Mouse (Mus musculus) midbrain, embryonic 14.5 days (tissue): ENCODE measurements around the gene Gm4779. TPM values are rescaled to one million over a fixed set of nuclear protein-coding genes. Genes with fewer than 3 reads are reported as not detected.
A peak's percentile ranks its signal among the peaks of the same experiment; 100 is the strongest.
"Not testable (repeated sequence)": the region's sequence is repeated elsewhere in the genome, so short reads cannot be mapped to it uniquely, and the experiment has no call there.

Experiments used
- ATAC-seq: fragments of 200-750 bp; cut with Nextera tagmentation; 2 replicates; pipeline ENCODE4 v1.8.0; 2017; ENCODE audit warnings: moderate number of reproducible peaks, moderate library complexity; ENCODE audit not compliant: low FRiP score, low TSS enrichment
- DNase-seq: peaks from one replicate; pipeline ENCODE4 v3.0.0-alpha.2; 2015
- H3K27ac ChIP-seq: fragments of 300-500 bp; sonication (generic); replicated peaks from 2 replicates; pipeline ENCODE4 v1.5.1; 2014; ENCODE audit warnings: mild to moderate bottlenecking, low read depth, low read length, moderate library complexity
- H3K27me3 ChIP-seq: fragments of 300-500 bp; sonication (generic); 2 replicates; pipeline ENCODE4 v1.6.1; 2014; ENCODE audit warnings: low read length, control low read depth, mixed read lengths; ENCODE audit not compliant: control insufficient read depth, insufficient read depth
- H3K36me3 ChIP-seq: fragments of 300-500 bp; sonication (generic); 2 replicates; pipeline ENCODE4 v1.6.1; 2014; ENCODE audit warnings: low read length, control low read depth; ENCODE audit not compliant: control insufficient read depth, insufficient read depth
- H3K4me1 ChIP-seq: fragments of 300-500 bp; sonication (generic); 2 replicates; pipeline ENCODE4 v1.6.1; 2014; ENCODE audit warnings: mild to moderate bottlenecking, antibody characterized with exemption, low read length, control low read depth; ENCODE audit not compliant: control insufficient read depth, insufficient read depth
- H3K4me2 ChIP-seq: fragments of 300-500 bp; sonication (generic); 2 replicates; pipeline ENCODE4 v1.6.1; 2014; ENCODE audit warnings: mild to moderate bottlenecking, low read length, moderate library complexity
- H3K4me3 ChIP-seq: fragments of 300-500 bp; sonication (generic); replicated peaks from 2 replicates; pipeline ENCODE4 v1.5.1; 2014; ENCODE audit warnings: low read depth, low read length
- H3K9ac ChIP-seq: fragments of 300-500 bp; sonication (generic); replicated peaks from 2 replicates; pipeline ENCODE4 v1.6.1; 2014; ENCODE audit warnings: mild to moderate bottlenecking, low read length, moderate library complexity
- H3K9me3 ChIP-seq: fragments of 300-500 bp; sonication (generic); 2 replicates; pipeline ENCODE4 v1.6.1; 2016; ENCODE audit warnings: low read length, control low read depth, mixed read lengths; ENCODE audit not compliant: control insufficient read depth
- WGBS: fragments of 180-500 bp; shearing (Covaris S2); extraction: QIAGEN DNeasy Blood & Tissue Kit; methylation state at CpG from one replicate; pipeline ENCODE4 v1.1.7; 2014; 5-methylcytosine and 5-hydroxymethylcytosine counted together
- polyA plus RNA-seq: library from polyadenylated mRNA; unstranded; fragments of >200 nt; fragmentation: Nextera tagmentation; extraction: Ambion mirVana; gene quantifications from 2 replicates; pipeline ENCODE4 v1.2.1, GENCODE M21; 2014

Gm4779 gene
- not detected in 2 replicates for polyA plus RNA-seq

DNA sequence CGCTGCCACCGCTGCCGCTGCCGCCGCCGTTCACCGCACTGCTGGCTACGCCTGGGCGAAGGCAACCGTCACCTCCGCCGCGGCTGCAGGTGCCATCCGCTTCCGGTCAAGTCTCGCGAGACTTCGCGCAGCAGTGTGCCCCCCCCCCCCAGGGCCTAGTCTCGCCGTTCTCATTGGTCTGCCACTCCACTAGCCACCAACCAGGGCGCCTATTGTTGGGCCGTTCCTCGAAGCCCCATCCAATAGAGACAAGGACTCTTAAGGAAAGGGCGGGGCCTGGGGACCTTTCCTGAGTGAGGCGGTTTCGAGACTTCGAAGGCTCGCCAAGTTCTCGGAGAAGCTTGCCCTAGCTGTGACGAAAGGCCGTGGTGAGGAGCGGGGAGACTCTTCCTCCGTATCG is at the start of gene Gm4779, which contains the start of gene 8030474K03Rik:
Gene Gm4779, minus strand, starts transcription at position 82 of the 400 bp plus-strand sequence.
Gene 8030474K03Rik, plus strand, starts transcription at position 315 of the 400 bp plus-strand sequence.
- Histone ChIP-seq H3K4me1 (no peaks in the 10 kb centered on the region), H3K4me2 (no peak within 1 kb of the TSS), H3K36me3 (no peaks in the 10 kb centered on the region), H3K9me3 (no peaks in the 10 kb centered on the region), H3K4me3 (no peak within 1 kb of the TSS), H3K27me3 (no peaks in the 10 kb centered on the region), H3K27ac (no peak within 1 kb of the TSS), H3K9ac (no peak within 1 kb of the TSS)
- no peak for ATAC-seq
- 96% methylated on average over 34 of the region's 35 CpGs for WGBS
- DNase-seq: no peak

DNA sequence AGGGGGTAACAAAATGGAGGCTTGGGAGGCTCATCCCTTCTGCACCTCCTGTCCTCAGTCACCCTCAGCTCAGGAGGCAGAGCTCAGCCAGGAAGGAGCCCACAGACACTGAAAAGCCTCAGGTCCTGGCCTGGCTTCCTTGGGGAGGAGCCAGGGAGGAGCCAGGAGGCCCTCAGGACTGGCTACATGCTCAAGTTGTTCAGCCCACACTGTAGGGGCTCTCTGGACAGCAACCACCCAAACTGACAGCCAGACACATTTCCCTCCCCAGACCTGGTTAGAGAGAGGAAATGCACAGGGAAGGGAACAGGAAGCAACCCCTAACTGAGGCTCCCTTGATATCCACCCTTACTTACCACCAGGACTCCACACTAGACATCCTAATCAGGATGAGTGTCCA is 25.8 kb upstream of the Gm4779 start:
- H3K27me3 ChIP-seq, H3K36me3 ChIP-seq, ATAC-seq, H3K9me3 ChIP-seq, DNase-seq, H3K4me2 ChIP-seq, H3K4me1 ChIP-seq, H3K4me3 ChIP-seq, H3K27ac ChIP-seq, H3K9ac ChIP-seq: not testable (repeated sequence)

DNA sequence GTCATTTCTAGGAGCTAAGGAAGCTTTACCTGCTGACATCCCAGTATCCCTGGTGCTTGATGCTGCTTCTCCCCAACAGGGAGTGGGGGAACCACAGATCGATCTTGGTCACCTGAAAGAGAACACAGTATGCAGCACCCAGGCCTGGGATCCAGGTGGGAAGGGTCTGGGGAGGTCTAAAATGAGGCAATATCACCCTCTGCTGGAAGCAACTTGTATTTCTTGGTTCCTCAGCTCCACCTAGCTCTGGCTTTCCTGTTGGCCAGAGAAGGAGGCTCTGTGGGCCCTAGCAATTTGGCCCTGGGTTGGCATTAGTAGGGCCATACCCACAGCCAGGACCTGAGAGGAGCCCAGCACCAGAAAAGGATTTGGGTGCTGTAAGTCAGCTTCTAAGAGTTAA is 24.9 kb upstream of the Gm4779 start:
- no peak overlapping the region for H3K27ac ChIP-seq
- H3K27me3 ChIP-seq: no peaks in the 10 kb centered on the region
- WGBS: 80% methylated on average over 1 of the region's 1 CpGs
- H3K4me3 ChIP-seq: no peak overlapping the region
- no peaks in the 10 kb centered on the region for H3K9me3 ChIP-seq
- peak; percentile 46 for DNase-seq
- no peak for ATAC-seq
- H3K9ac ChIP-seq: no peak overlapping the region
- H3K36me3 ChIP-seq: no peaks in the 10 kb centered on the region
- no peaks in the 10 kb centered on the region for H3K4me1 ChIP-seq
- no peak overlapping the region for H3K4me2 ChIP-seq

DNA sequence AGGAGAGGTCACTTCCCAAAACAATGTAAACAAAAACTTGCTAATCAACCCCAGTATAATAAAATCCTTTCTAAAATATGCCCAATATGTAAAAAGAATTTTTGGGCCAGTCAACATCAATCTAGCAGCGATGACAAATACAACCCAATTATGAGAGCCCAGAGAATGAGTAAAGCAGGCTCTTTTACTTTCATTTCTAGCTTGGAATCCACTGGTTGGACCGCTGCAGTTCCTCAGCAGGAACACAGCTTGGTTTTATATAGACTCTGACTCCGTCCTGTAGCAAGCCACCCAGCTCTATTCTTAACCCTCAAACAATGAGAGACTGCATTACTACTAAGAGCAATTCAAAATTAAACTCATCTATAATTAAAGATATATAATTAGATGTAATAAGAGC is 17.5 kb upstream of the Gm4779 start:
- no peak overlapping the region for H3K4me2 ChIP-seq
- DNase-seq: no peak
- 0 out of 2 replicates have a peak, but pooled peaks cover 3% of the 10 kb centered on the region for H3K27me3 ChIP-seq
- H3K4me1 ChIP-seq: no peaks in the 10 kb centered on the region
- ATAC-seq: no peak
- H3K9me3 ChIP-seq: no peaks in the 10 kb centered on the region
- no peaks in the 10 kb centered on the region for H3K36me3 ChIP-seq
- H3K4me3 ChIP-seq: no peak overlapping the region
- no peak overlapping the region for H3K27ac ChIP-seq
- 65% methylated on average over 3 of the region's 3 CpGs for WGBS
- H3K9ac ChIP-seq: no peak overlapping the region

DNA sequence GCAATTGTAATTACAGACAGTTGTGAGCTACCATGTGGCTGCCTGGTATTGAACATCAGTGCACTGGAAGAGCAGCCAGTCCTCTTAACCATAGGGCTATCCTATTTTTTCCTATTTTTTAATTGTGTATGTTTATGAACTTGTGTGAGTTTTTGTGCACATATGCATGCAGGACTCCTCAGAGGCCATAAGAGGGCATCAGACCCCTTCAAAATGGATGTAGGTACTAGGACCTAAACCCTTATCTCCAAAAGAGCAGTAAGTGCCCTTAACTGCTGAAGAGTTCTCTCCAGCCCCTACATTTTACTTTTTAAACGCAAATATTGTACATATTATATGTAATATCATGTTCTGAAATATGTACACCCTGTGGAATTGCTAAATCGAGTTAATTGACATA is 11.3 kb upstream of the Gm4779 start:
- Histone ChIP-seq H3K27ac (no peak overlapping the region), H3K4me1 (no peaks in the 10 kb centered on the region), H3K9me3 (no peaks in the 10 kb centered on the region), H3K9ac (no peak overlapping the region), H3K4me2 (no peak overlapping the region), H3K36me3 (no peaks in the 10 kb centered on the region), H3K4me3 (no peak overlapping the region), H3K27me3 (no peaks in the 10 kb centered on the region)
- 31% methylated on average over 2 of the region's 2 CpGs for WGBS
- ATAC-seq: no peak
- peak; percentile 54 for DNase-seq

DNA sequence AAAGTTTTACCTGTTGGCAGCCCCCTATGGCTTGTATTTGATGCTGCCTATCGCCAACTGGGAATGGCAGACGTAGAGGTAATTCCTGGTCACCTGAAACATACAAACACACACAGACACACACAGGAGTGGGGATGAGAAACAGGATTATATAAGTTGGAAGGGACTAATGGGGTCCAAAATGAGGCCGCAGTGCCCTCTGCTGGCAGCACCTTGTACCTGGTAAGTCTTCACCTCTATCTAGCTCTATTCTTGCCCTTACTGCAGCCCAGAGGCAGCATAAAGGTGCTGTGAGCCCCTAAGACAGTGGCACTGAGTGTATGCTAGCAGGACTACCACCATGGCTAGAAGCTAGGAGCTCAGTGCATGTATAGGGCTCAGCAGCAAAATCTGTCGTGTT is 2.7 kb downstream of the Gm4779 start:
- Histone ChIP-seq H3K27me3 (no peaks in the 10 kb centered on the region), H3K27ac (no peak overlapping the region), H3K4me1 (no peaks in the 10 kb centered on the region), H3K4me3 (no peak overlapping the region), H3K36me3 (no peaks in the 10 kb centered on the region), H3K9ac (no peak overlapping the region), H3K9me3 (no peaks in the 10 kb centered on the region), H3K4me2 (no peak overlapping the region)
- ATAC-seq: no peak
- WGBS: 53% methylated on average over 4 of the region's 4 CpGs
- peak; percentile 79 for DNase-seq

DNA sequence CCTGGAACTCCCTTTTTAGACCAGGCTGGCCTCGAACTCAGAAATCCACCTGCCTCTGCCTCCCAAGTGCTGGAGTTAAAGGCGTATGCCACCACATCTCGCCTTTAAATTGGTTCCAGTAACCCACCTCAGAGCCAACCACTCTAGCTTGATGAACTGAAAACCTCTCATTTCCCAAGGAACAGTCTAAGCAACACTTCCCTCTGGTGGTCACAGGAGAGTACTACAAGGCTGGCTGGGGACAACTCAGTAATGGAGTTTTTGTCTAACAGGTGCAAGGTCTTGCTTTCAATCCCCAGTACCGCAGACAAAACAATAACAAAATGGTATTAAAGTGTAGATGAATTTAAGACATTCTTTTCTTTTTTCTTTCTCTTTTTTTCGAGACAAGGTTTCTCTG is 22.2 kb downstream of the Gm4779 start:
- no peak overlapping the region for H3K4me2 ChIP-seq
- no peaks in the 10 kb centered on the region for H3K9me3 ChIP-seq
- H3K36me3 ChIP-seq: no peaks in the 10 kb centered on the region
- no peaks in the 10 kb centered on the region for H3K27me3 ChIP-seq
- DNase-seq (peak; percentile 78), ATAC-seq (no peak)
- no peak overlapping the region for H3K9ac ChIP-seq
- H3K27ac ChIP-seq: no peak overlapping the region
- H3K4me3 ChIP-seq: no peak overlapping the region
- WGBS: 47% methylated on average over 5 of the region's 5 CpGs
- no peaks in the 10 kb centered on the region for H3K4me1 ChIP-seq

DNA sequence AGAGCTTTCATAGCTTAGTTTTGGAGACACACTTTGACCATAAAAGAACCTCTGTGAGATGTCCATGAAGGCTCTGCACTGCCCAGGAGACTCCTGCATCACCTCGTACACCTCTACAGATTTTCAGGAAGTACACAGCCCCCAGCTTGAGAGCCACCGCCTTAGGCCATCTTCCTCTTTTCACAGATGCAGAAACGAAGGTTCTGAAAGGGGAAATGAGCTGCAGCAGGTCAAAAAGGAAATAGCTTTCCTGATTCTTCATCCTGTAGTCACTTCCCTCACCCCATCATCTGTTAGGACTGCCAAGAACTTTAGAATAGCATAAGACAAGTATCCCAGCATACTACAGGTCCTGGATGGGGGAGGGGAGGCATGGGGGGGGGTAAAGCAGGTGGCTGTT is 23.9 kb downstream of the Gm4779 start:
- ATAC-seq: no peak
- WGBS: 65% methylated on average over 3 of the region's 3 CpGs
- no peak for DNase-seq
- Histone ChIP-seq H3K27ac (no peak overlapping the region), H3K4me1 (no peaks in the 10 kb centered on the region), H3K36me3 (no peaks in the 10 kb centered on the region), H3K9ac (no peak overlapping the region), H3K4me2 (no peak overlapping the region), H3K27me3 (no peaks in the 10 kb centered on the region), H3K4me3 (no peak overlapping the region), H3K9me3 (no peaks in the 10 kb centered on the region)

DNA sequence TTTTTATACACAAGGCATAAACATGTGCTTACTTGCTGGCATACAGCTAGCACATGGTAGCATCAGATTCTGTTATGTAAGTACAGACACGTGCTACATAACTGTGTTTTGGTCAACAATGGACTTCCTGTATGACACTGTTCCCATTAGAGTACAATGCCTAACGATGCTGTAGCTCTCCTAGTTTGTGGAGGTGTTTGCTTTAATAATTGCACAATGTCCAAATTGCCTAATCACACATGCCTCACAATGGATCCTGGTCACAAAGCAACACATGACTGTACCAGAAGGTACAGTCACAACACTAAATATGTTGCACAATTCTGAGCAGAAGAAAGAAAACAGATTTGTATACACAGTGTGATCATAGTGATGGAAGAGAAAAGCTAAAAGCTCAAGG is 24.7 kb downstream of the Gm4779 start:
- no peak overlapping the region for H3K9ac ChIP-seq
- no peak overlapping the region for H3K27ac ChIP-seq
- DNase-seq (no peak), ATAC-seq (no peak)
- H3K4me1 ChIP-seq: no peaks in the 10 kb centered on the region
- no peak overlapping the region for H3K4me3 ChIP-seq
- H3K27me3 ChIP-seq: no peaks in the 10 kb centered on the region
- 79% methylated on average over 2 of the region's 2 CpGs for WGBS
- H3K9me3 ChIP-seq: no peaks in the 10 kb centered on the region
- no peaks in the 10 kb centered on the region for H3K36me3 ChIP-seq
- H3K4me2 ChIP-seq: no peak overlapping the region
